Mouse (Mus musculus): Measurements from ENCODE around the gene Rgl1. TPM values are rescaled to one million over a fixed set of nuclear protein-coding genes. Genes with fewer than 3 reads are reported as not detected.
A peak's percentile ranks its signal among the peaks of the same experiment; 100 is the strongest.
"Not testable (repeated sequence)": the region's sequence is repeated elsewhere in the genome, so short reads cannot be mapped to it uniquely, and the experiment has no call there.

Gene Rgl1
- total and polyA plus RNA-seq, 2 experiments from 2014 or later, result 16.2 to 16.9 TPM

DNA sequence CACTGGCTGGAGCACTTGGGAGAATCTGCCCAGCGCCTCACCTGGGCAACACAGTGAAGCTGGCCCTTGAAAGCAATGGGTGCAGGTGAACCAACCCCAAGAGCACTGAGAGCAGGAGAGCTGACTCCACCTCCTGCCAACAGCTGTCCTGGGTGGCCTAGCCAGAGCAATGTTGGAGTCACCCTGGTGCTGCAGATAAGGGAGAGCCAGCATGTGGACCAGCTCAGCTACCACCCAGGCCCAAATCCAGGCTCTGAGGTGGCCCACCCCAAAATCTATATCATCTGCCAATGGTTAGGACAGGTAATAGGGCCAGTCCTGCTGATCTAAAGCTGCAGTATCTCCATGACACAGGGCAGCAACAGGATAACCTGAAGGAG, 114.7 kb downstream of the Rgl1 start:
- Histone ChIP-seq H3K4me1 (ENCODE audit: insufficient read depth, low read length) (no peaks in the 10 kb centered on the region), H3K27ac (ENCODE audit: low read depth, low read length) (no peak overlapping the region), H3K9me3 (ENCODE audit: low read length) (no peaks in the 10 kb centered on the region), H3K36me3 (ENCODE audit: insufficient read depth, low read length) (no peaks in the 10 kb centered on the region), H3K4me2 (ENCODE audit: low read depth, low read length, poor library complexity, severe bottlenecking) (no peak overlapping the region), H3K9ac (replicated peaks; ENCODE audit: low read length, poor library complexity, severe bottlenecking) (no peak overlapping the region), H3K27me3 (ENCODE audit: insufficient read depth, low read length) (no peaks in the 10 kb centered on the region), H3K4me3 (ENCODE audit: low read depth, low read length) (no peak overlapping the region)
- 100% methylated on average over 1 of the region's 1 CpGs for WGBS
- DNase-seq (ENCODE audit: low spot score), result no peak
- ATAC-seq (ENCODE audit: low FRiP score), result no peak; the same call in 1 of the 2 replicates
- TF ChIP-seq CTCF (IDR thresholded peaks at IDR 0.05), result no peak

DNA sequence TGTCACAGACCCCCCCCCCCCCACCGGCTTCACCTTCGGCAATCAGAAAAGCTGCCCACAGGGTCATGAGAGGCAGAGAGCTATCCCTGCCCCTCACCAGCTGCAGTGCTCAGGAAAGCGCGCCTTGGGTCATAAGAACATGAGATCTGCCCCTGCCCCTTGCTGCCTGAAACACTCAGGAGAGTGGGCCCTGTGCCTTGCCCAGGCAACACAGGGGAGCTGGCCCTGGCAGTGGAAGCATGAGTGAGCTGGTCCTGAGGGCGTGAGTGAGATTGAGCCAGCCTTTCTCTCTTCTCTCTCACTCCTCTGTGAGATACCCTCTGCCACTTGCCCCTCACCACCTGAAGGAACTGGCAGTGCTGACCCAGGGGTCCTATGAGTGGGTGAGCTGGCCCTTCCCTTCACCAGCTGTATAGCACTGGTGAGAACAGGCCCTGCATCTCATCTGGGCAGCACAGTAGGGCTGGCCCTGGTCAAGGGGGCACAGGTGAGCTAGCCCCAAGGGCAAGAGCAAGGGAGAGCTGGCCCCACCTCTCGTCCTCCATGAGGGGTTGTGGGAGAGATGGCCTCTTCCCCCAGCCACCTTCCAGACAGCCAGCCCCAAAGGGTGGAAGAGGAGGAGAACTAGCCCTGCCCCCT, 115.2 kb downstream of the Rgl1 start:
- ATAC-seq (ENCODE audit: low FRiP score) (no peak), DNase-seq (ENCODE audit: low spot score) (no peak)
- H3K36me3 ChIP-seq (ENCODE audit: insufficient read depth, low read length), result no peaks in the 10 kb centered on the region
- no peak overlapping the region for H3K27ac ChIP-seq (ENCODE audit: low read depth, low read length)
- no peak overlapping the region for H3K4me3 ChIP-seq (ENCODE audit: low read depth, low read length)
- H3K9me3 ChIP-seq (ENCODE audit: low read length), result no peaks in the 10 kb centered on the region
- H3K4me2 ChIP-seq (ENCODE audit: low read depth, low read length, poor library complexity, severe bottlenecking), result no peak overlapping the region
- no peak for TF ChIP-seq CTCF (IDR thresholded peaks at IDR 0.05)
- H3K27me3 ChIP-seq (ENCODE audit: insufficient read depth, low read length), result no peaks in the 10 kb centered on the region
- 87% methylated on average over 4 of the region's 6 CpGs for WGBS
- H3K9ac ChIP-seq (replicated peaks; ENCODE audit: low read length, poor library complexity, severe bottlenecking), result no peak overlapping the region
- H3K4me1 ChIP-seq (ENCODE audit: insufficient read depth, low read length), result no peaks in the 10 kb centered on the region

DNA sequence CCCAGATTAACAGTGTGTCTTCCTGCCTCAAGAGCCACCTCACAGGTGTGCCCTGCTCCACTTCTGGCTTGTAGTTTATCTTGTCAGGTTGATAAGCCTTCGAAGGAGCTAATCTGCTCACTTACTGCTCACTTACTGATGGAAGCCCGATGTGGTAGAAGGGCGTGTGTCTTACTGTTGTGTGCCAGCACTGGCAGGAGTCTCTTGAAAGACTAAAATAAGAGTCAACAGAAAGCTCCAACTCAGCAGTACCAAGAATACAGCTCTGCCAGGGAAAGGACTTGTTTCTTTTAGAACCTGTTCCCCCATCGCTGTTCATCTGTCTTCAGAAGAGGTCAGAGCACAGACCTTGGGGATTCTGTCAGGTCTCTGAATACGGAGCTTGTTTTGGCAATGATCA, 118.1 kb downstream of the Rgl1 start:
- Histone ChIP-seq H3K4me1 (ENCODE audit: insufficient read depth, low read length) (no peaks in the 10 kb centered on the region), H3K4me2 (ENCODE audit: low read depth, low read length, poor library complexity, severe bottlenecking) (no peak overlapping the region), H3K4me3 (ENCODE audit: low read depth, low read length) (no peak overlapping the region), H3K9ac (replicated peaks; ENCODE audit: low read length, poor library complexity, severe bottlenecking) (no peak overlapping the region), H3K27ac (ENCODE audit: low read depth, low read length) (no peak overlapping the region), H3K27me3 (ENCODE audit: insufficient read depth, low read length) (no peaks in the 10 kb centered on the region), H3K36me3 (ENCODE audit: insufficient read depth, low read length) (no peaks in the 10 kb centered on the region), H3K9me3 (ENCODE audit: low read length) (no peaks in the 10 kb centered on the region)
- 92% methylated on average over 5 of the region's 5 CpGs for WGBS
- no peak for TF ChIP-seq CTCF (IDR thresholded peaks at IDR 0.05)
- DNase-seq (ENCODE audit: low spot score) (no peak), ATAC-seq (ENCODE audit: low FRiP score) (no peak)

DNA sequence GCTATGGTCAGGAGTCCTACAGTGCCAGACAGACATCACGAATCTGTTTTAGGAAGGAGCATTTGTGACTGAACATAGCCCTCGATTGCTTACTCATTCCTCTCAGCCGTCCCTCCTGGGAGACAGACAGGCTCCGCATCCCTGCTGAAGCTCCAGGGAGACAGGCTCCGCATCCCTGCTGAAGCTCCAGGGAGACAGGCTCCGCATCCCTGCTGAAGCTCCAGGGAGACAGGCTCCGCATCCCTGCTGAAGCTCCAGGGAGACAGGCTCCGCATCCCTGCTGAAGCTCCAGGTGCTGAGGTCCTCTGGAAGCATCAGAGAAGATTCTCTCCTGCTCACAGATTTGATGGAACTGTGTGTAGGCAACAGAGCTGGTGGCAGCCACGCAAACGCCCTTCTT, 123.9 kb downstream of the Rgl1 start:
- not testable (repeated sequence) for DNase-seq (ENCODE audit: low spot score); H3K36me3 ChIP-seq (ENCODE audit: insufficient read depth, low read length); H3K4me3 ChIP-seq (ENCODE audit: low read depth, low read length); H3K4me1 ChIP-seq (ENCODE audit: insufficient read depth, low read length); ATAC-seq (ENCODE audit: low FRiP score); H3K9ac ChIP-seq (replicated peaks; ENCODE audit: low read length, poor library complexity, severe bottlenecking); H3K9me3 ChIP-seq (ENCODE audit: low read length); H3K27ac ChIP-seq (ENCODE audit: low read depth, low read length); H3K27me3 ChIP-seq (ENCODE audit: insufficient read depth, low read length); H3K4me2 ChIP-seq (ENCODE audit: low read depth, low read length, poor library complexity, severe bottlenecking)
- WGBS, result 59% methylated on average over 10 of the region's 10 CpGs

DNA sequence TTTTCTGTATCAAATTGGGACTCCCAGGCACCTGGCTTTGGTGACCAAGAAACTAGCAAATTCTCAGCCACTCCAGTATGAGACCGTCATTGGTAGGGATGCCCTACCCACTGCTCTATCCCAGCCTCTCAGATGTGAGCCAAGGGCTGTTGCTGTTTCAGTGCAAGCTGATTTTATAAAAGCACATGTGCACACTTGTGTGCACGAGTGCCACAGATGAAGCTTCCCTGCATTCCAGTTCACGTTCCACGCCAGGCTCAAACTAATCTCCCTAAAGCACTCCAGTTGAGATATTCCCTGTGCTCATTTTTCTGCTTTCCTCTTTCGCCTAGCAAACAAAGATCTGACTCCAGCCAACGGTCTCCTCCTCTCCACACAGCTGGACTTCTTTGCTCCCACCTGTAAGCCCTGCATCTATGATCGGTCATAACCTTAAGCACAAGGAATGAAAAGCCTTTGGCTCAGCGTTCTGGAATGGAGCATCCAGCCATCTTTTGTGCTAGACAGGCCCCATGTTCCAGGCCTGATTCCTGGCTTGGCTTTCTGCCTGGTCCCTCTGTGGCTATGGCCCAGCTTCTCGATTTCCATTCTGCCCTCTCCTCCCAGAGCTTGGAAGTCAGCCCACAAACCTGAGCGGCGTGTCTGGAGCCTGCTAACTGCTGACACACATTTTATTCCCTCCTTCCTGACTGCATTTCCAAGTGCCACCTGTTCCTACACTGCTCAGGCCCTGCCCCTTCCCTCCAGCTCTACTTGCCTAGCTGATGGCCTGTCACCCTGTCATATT, 125.8 kb downstream of the Rgl1 start:
- no peak overlapping the region for H3K4me2 ChIP-seq (ENCODE audit: low read depth, low read length, poor library complexity, severe bottlenecking)
- no peak for ATAC-seq (ENCODE audit: low FRiP score)
- 60% methylated on average over 11 of the region's 11 CpGs for WGBS
- H3K4me3 ChIP-seq (ENCODE audit: low read depth, low read length), result no peak overlapping the region
- DNase-seq (ENCODE audit: low spot score), result peak; percentile 92
- H3K27me3 ChIP-seq (ENCODE audit: insufficient read depth, low read length), result no peaks in the 10 kb centered on the region
- H3K36me3 ChIP-seq (ENCODE audit: insufficient read depth, low read length), result no peaks in the 10 kb centered on the region
- H3K4me1 ChIP-seq (ENCODE audit: insufficient read depth, low read length), result no peaks in the 10 kb centered on the region
- no peak overlapping the region for H3K27ac ChIP-seq (ENCODE audit: low read depth, low read length)
- no peaks in the 10 kb centered on the region for H3K9me3 ChIP-seq (ENCODE audit: low read length)
- H3K9ac ChIP-seq (replicated peaks; ENCODE audit: low read length, poor library complexity, severe bottlenecking), result no peak overlapping the region
- no peak for TF ChIP-seq CTCF (IDR thresholded peaks at IDR 0.05)

DNA sequence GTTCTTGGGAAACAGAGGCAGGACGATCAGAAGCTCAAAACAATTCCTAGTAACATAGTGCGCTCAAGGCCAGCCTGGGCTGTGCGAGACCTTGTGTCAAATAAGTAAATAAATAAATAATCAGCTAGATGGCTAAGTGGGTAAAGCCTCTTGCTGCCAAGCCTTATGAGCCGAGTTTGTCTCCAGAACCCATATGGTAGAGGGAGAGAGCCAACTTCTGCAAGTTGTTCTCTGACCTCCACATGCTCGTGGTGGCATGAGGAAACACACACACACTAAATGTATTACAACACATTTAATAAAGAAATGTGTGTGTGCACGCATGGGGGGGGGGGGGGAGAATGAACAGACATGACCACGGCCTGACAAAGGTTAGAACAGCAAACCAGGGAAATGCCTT, 126.8 kb downstream of the Rgl1 start:
- no peak for DNase-seq (ENCODE audit: low spot score)
- H3K9me3 ChIP-seq (ENCODE audit: low read length), result no peaks in the 10 kb centered on the region
- no peak overlapping the region for H3K9ac ChIP-seq (replicated peaks; ENCODE audit: low read length, poor library complexity, severe bottlenecking)
- no peak for TF ChIP-seq CTCF (IDR thresholded peaks at IDR 0.05)
- ATAC-seq (ENCODE audit: low FRiP score), result no peak
- H3K4me2 ChIP-seq (ENCODE audit: low read depth, low read length, poor library complexity, severe bottlenecking), result no peak overlapping the region
- H3K27ac ChIP-seq (ENCODE audit: low read depth, low read length), result no peak overlapping the region
- no peaks in the 10 kb centered on the region for H3K4me1 ChIP-seq (ENCODE audit: insufficient read depth, low read length)
- no peaks in the 10 kb centered on the region for H3K36me3 ChIP-seq (ENCODE audit: insufficient read depth, low read length)
- 90% methylated on average over 7 of the region's 7 CpGs for WGBS
- H3K4me3 ChIP-seq (ENCODE audit: low read depth, low read length), result no peak overlapping the region
- no peaks in the 10 kb centered on the region for H3K27me3 ChIP-seq (ENCODE audit: insufficient read depth, low read length)

Data from midbrain, postnatal 0 days (tissue).